Mouse (Mus musculus) frontal cortex, postnatal 25 days (tissue): ENCODE measurements around the gene Casc3.

Experiments used
- DNase-seq, 2 experiments: peaks; one replicate each; pipeline ENCODE4 v3.0.0; 2022; ENCODE audit warnings: low spot score in 2 of 2

The Casc3 gene

GRCm38 (mm10) chr11:98804605-98805004 lies at the start of gene Casc3:
Gene Casc3, plus strand, starts transcription at chr11:98804905.
- no peak for DNase-seq

GRCm38 (mm10) chr11:98755726-98756380 lies 48.9 kb upstream of the Casc3 start:
- no peak for DNase-seq

- no peak for DNase-seq
Measured at GRCm38 (mm10) chr11:98756711-98757110, 48.0 kb upstream of the Casc3 start.

- no peak for DNase-seq
Measured at GRCm38 (mm10) chr11:98761939-98762338, 42.8 kb upstream of the Casc3 start.

- no peak for DNase-seq
Measured at GRCm38 (mm10) chr11:98762756-98763501, 41.8 kb upstream of the Casc3 start.

- no peak for DNase-seq
Measured at GRCm38 (mm10) chr11:98763502-98763861, 41.2 kb upstream of the Casc3 start.

- DNase-seq = no peak
Measured at GRCm38 (mm10) chr11:98764091-98764490, 40.6 kb upstream of the Casc3 start.

GRCm38 (mm10) chr11:98764746-98765145 lies 40.0 kb upstream of the Casc3 start:
- no peak for DNase-seq

GRCm38 (mm10) chr11:98765421-98766309 lies 39.0 kb upstream of the Casc3 start:
- no peak for DNase-seq

GRCm38 (mm10) chr11:98766346-98766745 lies 38.4 kb upstream of the Casc3 start:
- no peak for DNase-seq

GRCm38 (mm10) chr11:98766816-98767215 lies 37.9 kb upstream of the Casc3 start:
- no peak for DNase-seq

GRCm38 (mm10) chr11:98767276-98767675 lies 37.4 kb upstream of the Casc3 start:
- no peak for DNase-seq

GRCm38 (mm10) chr11:98767713-98768112 lies 37.0 kb upstream of the Casc3 start:
- no peak for DNase-seq

- DNase-seq = no peak
Measured at GRCm38 (mm10) chr11:98768127-98769006, 36.3 kb upstream of the Casc3 start.

GRCm38 (mm10) chr11:98769007-98769954 lies 35.4 kb upstream of the Casc3 start:
- DNase-seq = no peak

GRCm38 (mm10) chr11:98770096-98770975 lies 34.4 kb upstream of the Casc3 start:
- no peak for DNase-seq

GRCm38 (mm10) chr11:98771131-98771530 lies 33.6 kb upstream of the Casc3 start:
- DNase-seq = no peak

- DNase-seq = no peak
Measured at GRCm38 (mm10) chr11:98771844-98772525, 32.7 kb upstream of the Casc3 start.
